Mouse (Mus musculus) ovary, postnatal 14 days (tissue): ENCODE measurements around the gene Ascc1.
"Not testable (repeated sequence)": the region's sequence is repeated elsewhere in the genome, so short reads cannot be mapped to it uniquely, and the experiment has no call there.

ENCODE experiments used
- DNase-seq: peaks from one replicate; pipeline ENCODE4 v3.0.0; 2022; ENCODE audit warnings: low spot score

Ascc1 gene

DNA sequence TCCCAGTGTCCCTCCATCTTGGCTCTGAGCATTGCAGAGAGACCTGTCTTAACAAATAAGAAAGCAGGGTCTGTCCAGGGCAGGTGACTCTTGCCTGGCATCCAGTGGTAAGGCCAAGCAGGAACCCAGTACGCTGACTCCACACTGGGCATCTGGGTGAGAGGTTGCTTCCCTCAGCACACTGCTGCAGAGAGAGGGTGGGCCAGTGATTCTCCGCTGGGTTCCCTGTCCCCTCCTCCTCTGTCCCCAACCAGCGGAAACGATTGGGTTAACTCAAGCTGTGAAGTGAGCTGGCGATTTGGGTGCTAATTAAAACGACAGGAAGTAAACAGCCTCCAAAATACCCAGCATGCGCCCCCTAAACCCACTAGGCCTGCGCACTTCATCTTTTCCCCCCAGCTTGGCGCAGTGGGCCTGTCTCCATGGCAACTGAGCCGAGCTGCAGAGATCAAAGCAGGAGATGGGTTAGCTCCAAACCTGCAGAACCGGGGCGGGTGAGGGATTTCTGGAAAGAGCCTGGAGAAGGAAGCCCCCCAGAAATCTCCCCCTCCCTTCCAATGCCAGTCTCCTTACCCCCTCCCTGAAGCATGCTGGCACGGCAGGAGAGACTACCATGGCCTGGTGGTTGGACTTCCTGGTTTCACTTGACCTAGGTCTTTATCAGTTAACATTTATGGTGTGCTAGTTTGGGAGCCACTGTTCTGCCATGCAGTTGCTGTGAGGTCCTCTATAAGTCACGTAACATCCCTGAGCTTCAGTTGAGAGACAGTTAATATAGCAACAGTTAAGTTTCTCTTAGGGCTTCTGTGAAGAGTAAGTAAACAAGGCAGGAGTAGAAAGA, 113.0 kb downstream of the Ascc1 start:
- no peak for DNase-seq

DNA sequence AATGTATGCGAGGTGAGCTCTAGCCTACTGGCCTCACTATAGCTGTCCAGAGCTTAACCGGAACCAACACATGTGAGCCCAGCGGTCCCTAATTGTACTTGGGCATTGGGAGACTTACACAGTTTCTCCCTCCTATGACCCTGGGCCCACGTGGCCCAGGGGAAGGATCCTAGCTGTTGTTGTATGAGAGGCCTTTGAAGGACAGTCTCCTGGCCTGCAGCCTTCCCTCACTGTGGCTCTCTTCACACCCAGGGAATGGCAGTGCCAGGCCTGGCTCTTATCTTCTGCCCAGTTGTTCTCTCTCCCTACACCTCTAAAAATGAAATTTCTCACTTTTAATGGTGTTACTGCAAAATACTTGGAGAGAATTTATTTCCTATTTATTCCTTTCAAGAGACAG, 114.4 kb downstream of the Ascc1 start:
- no peak for DNase-seq

DNA sequence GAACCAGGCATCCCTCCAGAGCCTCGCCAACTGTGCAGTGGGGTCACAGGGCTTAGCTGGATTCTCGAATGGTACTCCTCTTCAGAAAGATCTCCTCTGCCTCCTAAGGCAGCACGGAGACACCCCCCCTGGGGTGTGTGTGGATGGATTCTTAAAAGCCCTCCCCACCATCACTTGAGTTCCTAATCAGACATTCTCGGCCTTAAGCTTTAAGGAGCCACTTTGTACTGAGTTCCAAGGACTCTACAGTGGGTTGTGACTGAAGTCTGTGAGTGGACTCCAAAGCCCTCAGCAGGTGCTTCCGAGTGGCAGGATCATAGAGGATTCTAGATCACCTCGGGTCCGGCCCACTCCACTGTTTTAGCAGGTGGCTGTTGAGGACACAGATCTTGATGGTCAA, 115.9 kb downstream of the Ascc1 start:
- no peak for DNase-seq

DNA sequence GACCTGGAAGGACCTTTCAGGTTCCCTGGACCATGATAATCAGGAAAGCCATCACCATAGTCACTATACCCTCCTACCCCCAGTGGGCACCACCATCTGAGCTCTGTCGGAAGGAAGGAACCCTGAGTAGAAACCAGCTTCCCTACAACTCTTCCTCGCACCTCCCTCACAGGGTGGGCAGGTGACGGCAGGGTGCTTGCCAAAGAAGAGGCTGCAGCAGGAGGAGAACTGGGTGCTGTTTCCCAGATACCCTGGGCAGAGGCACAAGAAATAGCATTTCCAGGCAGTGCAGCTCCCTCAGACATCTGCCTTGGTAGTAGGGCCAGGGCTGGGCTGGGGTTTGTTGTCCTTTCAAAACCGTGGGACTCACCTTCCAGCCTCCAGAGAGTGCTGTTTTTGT, 118.0 kb downstream of the Ascc1 start:
- no peak for DNase-seq

DNA sequence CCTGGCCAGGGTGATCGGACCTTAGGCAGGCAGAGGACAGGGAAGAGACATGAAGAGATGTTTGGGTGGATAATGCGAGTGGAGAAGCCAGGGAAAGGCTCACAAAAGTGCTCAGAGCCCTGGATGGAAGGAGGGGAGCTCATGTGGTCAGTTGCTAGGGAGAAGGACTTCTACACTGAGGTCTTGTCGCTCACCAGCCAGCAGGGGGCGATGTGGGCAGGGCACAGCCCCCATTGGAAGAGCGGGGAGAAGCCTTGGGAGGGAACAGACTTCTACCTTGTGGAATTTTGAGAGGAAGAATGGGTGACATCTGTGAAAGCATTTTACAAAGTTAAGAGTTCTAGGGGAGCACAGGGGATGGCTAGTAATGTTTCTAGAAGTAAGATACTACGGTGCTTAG, 121.5 kb downstream of the Ascc1 start:
- no peak for DNase-seq

DNA sequence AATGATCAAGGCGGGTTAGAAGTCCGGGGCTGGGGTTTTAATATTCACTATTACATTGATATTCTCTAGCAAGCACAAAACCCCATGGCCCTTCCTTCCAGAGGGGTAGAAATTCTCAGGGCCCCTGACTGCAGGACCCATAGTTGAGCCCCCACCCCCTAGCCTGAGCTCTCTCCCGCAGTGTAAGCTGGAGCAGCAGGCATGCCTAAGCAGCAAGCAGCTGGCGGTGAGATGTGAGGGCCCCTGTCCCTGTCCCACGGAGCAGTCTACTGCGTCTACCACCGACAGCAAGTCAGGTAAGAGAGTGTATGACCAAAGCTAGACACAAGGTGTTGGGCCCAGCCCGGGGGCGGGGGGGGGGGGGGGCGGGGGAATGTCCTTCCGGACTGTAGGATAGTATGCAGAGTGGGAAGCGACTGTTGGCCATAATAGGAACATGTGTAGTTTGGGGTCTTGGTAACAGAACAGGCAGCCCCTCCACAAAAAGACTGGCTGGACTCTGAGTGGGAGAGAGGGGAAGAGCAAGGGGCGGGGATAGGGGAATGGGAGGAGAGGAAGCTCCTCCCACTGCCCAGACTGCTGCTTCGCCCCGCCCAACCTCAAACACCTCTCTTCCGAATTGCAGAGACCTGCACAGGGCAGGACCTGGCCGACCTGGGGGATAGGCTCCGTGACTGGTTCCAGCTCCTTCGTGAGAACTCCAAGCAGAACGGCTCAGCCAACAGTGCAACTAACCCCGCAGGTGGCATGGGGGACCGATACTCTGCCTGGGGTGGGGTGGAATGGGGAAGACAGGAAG, 123.1 kb downstream of the Ascc1 start:
- DNase-seq: no peak

DNA sequence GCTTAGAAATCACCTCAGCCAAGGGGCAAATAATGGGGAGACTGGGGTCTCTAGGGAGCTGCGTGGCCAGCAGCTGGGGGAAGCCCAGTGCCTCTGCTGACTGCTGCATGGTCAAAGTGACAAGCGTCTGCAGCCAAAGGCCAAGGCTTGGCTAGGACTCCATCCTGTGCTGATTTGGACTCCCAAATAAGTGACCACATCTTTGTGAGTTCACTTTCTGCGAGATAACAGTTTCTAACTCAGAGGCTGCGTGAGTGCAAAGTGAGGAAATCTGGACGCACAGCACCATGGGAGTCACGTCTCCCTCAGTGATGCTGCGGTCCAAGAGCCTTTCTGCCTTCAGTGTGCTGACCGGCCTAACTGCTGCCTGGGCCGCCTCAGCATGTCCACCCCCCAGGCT, 125.7 kb downstream of the Ascc1 start:
- no peak for DNase-seq

DNA sequence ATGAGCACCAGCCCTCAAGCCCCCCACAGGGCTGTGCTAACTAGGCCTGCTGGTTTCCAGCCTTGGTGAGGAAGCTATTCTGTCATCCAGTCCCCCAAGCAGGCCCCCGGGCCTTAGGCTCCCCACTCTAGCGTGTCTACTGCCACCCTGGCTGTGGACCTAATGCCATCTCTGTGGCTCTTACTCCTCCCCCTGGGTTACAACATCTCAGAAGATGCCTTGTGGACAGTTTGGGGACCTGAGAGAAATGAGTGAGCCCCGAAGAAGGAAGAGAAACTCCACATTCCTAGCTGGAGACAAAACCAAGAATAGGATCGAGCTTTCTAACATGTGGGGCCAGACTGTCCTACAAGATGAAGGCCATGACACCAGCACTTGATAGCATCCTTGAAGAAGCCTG, 127.9 kb downstream of the Ascc1 start:
- no peak for DNase-seq

DNA sequence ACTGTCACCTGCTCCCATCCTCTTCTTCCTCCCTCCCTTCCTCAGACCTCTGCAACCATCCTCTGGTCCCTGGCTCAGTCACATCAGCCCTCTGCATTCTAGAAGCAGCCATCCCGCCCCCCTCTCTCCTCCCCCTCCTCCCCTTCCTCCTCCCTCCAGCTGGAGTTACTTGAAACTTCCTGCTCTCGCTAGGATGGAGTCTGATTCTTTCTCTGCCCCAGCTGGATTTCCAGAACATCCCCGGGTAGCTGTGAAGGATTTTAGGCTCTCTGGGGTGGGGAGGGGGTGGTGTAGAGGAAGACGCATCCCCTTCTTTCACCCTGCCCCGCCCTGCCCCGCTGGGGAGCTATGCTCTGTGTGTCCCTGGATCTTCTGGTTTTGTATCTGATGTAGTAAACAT, 130.9 kb downstream of the Ascc1 start:
- DNase-seq: no peak

DNA sequence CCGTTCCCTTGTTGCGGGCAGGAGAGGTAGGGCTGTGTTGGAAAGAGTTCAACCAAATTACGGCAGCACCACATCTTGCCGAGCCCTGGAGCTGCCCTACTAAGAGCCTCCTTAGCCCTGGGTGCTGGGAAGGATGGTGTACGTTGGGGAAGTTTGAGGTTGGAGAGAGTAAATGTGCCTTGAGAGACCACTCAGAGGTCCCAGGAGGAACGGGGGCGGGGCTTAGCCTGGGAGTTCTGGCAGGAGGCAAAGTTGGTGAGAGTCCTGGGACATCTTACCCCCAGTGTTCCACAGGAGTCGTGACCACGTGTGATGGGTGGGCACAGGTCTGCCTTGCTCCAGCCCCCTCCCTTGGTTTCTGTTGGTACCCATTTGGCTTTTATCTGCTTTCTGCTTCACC, 131.6 kb downstream of the Ascc1 start:
- no peak for DNase-seq

DNA sequence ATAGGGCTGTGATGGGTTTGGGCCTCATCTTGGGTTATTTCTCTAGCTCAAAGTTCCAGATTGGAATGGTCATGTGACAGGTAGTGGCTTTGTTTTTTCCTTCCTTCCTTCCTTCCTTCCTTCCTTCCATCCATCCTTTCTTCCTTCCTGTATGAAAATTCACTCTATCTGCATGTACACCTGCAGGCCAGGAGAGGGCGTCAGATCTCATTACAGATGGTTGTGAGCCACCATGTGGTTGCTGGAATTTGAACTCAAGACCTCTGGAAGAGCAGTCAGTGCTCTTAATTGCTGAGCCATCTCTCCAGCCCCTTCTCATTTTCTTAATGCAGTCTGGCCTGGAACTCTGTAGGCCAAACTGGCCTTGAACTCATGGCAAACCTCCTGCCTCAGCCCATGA, 133.4 kb downstream of the Ascc1 start:
- DNase-seq: not testable (repeated sequence)

DNA sequence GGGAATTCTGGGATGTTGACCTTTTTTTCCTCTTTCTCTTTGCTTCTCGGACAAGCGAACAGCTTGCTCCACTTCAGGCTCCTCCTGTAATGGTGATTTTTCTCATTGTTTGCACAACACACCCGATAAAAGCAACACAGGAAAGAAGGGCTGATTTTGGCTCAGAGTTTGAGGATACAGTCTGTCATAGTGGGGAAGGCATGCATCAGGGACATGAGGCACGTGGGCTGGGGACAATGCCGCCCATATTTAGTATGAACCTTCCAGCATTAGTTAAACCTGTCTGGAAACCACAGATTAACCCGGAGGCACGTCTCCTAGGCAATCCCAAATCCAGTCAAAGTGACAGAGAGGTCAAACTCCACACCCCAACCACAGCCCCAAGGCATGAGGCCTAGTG, 134.3 kb downstream of the Ascc1 start:
- DNase-seq: no peak

DNA sequence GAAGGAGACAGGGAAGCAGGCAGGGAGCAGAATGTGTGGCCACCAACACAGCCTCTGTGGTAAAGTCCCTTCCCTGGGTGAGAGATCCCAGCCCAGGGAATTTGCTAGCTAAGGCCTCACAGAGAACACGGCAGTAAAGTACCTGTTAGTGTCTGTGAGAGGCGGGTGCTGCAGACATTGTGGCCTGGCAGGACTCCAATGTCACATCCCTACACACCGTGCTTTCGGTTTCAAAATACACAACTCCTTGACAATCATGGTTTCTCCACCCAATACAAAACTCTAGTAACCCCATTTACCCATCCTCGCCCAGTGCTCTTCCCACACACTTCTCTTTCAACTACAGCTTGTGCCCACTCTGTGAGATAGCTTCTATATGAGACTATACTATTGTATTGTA, 136.1 kb downstream of the Ascc1 start:
- no peak for DNase-seq

DNA sequence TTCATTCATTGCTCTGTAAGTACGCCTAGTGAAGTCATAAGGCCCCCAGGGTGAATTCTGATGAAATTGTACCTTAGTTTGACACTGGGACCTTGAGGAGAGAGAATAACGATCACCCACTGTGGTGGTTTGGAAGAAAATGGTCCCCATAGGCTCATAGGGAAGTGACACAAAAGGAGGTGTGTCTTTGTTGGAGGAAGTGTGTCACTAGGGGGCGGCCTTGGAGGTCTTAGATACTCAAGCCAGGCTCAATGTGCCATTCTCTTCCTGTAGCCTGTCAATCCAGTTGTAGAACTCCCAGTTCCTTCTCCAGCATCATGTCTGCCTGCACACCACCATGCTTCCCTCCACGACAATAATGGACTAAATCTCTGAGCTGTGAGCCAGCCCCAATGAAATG, 138.1 kb downstream of the Ascc1 start:
- no peak for DNase-seq

DNA sequence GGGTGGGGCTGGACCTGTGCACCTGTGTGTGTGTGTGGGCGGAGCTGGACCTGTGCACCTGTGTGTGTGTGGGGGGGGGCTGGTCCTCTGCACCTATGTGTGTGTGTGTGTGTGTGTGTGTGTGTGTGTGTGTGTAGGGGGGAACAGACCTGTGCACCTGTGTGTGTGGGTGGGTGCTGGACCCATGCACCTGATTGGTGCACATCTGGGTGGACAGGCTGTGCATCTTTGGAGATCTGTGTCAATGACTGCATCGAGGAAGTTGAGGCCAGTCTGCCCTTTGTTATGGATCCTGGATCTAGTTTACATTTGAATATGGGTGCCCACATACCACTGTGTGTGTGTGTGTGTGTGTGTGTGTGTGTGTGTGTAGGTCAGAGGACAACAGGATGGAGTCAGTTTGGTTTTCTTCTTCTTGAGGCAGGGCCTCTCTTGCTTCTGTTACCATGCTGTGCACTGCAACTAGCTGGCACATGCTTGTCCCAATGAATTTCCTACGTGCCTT, 139.1 kb downstream of the Ascc1 start:
- DNase-seq: no peak

DNA sequence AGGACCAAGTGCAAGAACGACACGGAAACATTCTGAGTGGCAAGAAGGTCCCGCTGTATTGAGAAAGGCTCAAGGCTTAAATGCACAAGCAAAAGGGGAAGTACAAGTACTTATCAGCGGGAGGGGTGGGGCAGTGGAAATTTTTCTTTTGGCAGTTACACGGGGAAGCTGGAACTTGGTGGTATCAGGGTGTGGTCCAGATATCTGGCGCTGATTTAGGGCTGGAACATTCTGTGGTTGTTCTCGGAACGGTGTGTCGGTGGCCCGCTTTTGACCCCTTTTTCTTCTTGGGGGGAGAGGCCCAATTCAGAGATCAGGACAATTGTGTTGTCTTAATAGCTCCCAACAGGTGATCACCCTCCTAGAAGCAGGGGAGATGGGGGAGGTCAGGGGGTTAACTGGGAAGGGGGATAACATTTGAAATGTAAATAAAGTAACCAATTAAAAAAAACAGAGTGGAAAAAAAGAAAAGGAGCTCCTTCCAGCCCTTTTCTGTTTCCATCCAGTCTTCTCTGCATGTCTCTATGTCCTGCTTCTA, 145.0 kb downstream of the Ascc1 start:
- DNase-seq: not testable (repeated sequence)

DNA sequence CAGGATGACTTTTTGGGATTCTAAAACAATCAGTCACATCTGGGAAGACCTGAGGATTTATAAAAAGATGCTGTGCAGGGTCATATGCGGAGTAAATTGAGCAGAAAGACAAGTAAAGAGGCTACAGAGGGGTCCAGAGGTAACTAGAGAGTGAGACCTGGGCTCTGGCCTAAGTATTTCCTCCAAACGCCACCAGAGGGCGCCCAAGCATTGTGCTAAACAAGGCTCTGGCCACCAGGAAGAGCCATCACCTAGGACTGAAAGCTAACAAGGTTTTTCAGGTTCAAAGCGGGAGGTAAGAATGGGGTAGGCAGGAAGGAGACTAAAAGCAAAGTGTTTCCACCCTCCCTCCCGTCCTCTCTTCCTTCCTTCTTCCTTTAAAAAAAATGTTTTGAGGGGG, 145.5 kb downstream of the Ascc1 start:
- DNase-seq: peak; percentile 85
